Mouse (Mus musculus) gastrocnemius, postnatal 36 days (tissue): ENCODE results near the gene Sult2b1. TPM values are rescaled to one million over a fixed set of nuclear protein-coding genes. Genes with fewer than 3 reads are reported as not detected.

Experiments
- DNase-seq, 2 experiments: peaks; one replicate each; pipeline ENCODE4 v3.0.0; 2022
- intact Hi-C: fragments of 180-260 bp; cut with DNase I; formaldehyde crosslinking; loops from one replicate; pipeline ENCODE4 v1.15.1; 2025
- total RNA-seq, 2 experiments: library from RNA; stranded (reverse); gene quantifications; 2 replicates each; pipeline ENCODE4 v1.2.3; 2021

Sult2b1 gene
- total RNA-seq, 2 experiments from 2014 or later: not detected

DNA sequence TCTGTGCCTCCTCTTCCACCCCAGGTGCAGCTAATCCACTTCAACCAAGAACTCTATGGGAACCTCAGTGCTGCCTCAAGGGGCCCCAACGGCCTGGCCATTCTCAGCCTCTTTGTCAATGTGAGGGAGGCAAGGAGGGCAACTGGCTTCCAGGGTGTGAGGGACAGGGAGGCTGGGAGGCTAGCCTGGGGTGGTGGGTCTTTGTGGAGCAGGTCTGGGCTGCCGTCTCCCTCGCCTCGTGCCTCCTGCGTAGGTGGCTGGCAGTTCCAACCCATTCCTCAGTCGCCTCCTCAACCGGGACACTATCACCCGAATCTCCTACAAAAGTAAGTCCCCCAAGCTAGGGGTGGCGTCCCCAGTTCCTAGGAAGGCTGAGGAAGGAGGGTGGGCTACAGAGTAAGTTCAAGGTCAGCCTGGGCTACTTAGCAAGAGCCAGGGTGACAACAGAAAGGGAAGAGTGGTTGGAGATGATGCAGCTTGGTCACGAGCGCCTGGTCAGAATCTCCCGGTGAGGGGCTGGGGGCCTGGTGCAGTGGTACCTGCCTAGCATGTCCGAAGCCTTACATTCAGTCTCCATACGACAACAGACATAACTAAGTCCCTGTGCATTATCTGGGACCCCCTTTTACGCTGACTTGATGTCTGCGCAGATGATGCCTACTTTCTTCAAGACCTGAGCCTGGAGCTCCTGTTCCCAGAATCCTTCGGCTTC, 81.5 kb downstream of the Sult2b1 start:
- intact Hi-C loops: no loop called here
- no peak for DNase-seq

DNA sequence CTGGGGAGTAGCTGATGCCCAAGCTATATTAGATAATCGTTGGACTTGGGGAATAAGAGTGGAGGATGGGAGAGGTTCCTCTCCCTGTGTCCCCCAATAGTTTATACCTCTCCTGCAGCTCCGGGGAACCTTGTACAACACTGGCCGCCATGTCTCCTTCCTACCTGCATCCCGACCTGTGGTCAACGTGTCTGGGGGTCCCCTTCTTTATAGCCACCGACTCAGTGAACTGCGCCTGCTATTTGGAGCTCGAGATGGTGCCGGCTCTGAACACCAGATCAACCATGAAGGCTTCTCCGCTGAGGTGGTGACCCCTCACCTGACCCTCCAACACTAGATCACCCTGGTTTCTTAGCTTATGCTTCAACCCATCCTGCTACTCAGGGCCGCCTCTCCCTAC, 82.2 kb downstream of the Sult2b1 start:
- intact Hi-C loops: no loop called here
- DNase-seq: no peak

DNA sequence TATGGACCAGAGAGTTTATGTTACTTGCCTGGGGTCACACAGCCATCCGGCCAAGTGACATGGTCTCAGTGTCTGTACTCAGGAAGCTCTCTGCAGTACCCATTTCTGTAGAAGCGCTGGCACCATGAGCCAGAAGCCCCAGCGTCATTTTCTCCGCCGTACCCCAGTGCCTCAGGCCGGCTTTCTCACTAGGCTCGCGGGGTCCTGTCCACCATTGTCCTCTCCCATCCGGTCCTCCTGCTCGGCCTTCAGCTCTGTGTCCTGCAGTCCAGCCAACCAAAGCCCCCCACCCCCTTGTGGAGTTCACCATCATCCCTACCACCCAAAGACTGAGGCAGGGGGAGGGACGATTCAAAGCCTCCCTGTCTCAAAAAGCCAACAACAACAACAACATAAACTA, 82.9 kb downstream of the Sult2b1 start:
- intact Hi-C loops: no loop called here
- DNase-seq: no peak

DNA sequence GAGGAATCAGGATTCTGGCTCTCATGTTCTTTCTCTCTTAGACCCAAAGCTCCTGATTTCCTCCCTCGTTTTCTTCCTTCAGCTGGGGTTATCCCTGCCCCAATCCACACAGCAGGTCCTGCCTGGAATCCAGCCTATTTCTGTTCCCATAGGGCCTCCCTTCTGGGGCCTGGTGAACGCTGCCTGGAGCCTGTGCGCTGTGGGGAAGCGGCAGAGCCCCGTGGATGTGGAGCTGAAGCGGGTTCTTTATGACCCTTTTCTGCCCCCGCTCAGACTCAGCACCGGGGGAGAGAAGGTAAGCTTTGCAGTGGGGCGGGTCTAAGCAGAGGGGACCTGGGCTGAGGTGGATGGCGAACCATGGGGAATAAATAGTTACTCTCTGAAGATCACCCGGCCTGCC, 83.4 kb downstream of the Sult2b1 start:
- intact Hi-C loops: no loop called here
- DNase-seq: no peak

DNA sequence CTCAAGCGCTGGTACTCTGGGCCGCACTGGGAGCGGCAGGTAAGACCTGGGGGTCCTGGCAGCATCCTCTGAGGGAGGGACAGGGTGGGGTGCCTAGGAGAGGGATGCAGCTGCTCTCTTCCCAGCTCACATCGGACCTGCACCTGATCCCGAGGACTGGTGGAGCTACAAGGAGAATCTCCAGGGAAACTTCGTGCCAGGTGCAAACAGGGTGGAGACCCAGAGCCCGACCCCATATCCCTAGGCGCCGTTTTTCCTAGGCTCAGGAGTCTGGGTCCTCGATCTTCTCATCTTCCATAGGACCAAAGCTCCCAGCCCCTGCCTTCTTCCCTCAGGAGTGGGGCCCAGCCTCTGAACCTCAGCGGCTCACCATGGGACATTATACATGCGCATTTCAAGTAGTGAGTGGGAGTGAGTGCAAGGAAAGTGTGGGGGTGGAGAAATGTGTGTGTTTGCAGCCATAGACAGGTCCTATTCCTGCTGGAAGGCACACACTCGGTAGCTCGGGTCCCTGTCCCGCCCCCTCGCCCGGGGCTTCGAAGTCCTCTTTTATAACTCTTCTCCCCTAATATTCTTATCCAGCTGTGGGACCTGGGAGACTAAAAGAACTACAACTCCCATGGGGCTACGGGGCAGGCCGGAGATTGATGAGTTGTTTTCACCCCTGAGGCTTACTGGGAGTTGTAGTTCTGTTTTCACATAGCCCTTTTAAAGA, 84.0 kb downstream of the Sult2b1 start:
- DNase-seq: peak; percentile 62 to 65
- intact Hi-C loops: no loop called here

DNA sequence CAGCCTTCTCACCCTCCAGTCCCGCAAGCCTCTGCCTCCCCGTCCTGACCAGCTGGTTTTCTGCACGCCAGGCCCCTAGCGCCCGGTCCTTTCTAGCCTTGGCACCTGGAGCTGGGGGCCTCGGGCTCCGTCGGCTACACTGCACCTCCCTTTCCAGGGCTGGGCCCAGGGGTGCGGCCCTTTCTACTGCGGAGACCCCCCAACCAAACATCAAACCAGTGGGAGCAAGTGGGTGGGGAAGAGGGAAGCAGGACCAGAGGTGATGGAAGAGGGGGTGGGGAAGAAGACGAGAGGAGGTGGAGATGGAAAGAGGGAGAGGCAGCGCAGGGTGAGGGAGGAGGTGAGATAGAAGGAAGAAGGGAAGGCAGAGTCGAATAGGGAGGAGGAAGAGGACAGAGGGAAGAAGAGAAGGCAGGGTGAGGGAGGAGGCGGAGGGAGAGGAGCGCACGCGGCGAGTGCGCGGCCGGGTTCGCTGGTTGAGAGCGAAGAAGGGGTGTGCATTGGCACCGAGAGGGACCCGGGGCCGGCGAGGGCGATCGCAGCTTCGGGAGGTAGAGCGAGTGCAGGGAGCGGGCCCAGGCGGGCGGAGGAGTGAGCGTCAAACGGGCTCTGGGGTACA, 84.8 kb downstream of the Sult2b1 start, which contains the start of gene Car11:
Gene Car11, plus strand, starts transcription at position 321 of the 619 bp plus-strand sequence.
- no peak for DNase-seq

DNA sequence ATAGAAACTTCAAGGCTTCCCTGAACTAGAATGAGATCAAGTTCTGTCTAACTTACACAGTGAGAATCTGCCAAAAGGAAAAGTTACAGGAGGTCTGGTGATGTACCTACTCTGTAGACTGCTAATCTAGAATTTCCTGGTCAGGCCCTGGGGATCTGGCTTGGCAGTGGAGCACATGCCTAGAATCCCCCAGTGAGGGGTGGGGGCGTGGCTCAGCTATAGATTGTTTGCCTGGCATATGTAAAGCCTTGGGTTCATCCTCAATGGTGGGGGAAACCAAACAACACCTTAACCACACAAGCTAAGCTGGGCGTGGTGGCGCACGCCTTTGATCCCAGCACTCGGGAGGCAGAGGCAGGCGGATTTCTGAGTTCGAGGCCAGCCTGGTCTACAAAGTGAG, 86.6 kb downstream of the Sult2b1 start:
- intact Hi-C loops: no loop called here
- DNase-seq: no peak

More for the DNA sequence above, 84.8 kb downstream of the Sult2b1 start, which contains the start of gene Car11:
- intact Hi-C loops: no loop called here

DNA sequence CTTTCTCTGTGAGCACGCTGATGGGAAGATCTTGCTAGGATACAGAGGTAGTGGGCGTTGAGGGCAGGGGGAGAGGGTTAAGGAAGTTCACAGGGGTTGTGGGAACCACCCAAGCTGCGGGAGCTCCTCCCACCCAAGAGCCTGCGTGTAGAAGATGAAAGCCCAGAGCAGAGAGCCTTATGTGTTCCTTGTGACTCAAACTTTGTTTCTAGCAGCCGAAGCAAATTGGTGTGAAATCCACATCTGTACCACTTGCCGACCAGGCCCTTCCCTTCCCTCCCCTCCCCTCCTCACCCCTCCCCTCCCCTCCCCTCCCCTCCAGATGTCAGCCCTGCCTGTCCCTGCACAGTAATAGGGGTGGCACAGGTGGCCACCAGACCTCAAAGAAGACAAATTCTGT, 89.4 kb downstream of the Sult2b1 start:
- DNase-seq: no peak
- intact Hi-C loops: no loop called here

DNA sequence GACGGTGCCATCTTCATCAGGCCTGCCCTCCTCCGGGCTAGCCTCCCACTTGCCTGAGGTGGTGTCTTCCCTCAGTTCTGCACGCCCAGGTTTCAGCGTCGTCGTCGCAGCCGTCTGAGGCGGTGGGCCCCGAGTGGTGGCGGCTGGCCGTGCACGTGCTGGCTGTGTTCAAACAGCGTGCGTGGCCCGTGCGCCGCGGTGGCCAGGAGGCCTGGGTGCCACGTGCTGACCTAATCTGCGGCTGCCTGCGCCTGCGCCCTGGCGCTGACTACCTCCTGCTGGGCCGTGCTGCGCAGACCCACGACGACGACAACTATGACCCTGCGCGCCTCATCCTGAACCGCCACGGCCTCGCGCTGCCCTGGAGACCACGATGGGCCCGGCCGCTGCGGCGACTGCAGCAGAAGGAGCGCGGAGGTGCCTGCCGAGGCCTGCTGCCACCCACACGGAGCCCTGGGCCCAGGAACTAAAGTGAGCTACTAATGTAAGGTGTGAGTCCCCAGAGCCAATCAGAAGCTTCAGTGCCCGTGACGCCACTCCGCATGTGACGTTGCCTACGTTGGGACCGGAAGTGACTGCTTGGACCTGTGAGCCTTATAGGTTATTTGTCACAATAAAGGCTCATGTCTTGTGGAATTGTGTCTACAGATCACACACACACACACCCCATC, 90.4 kb downstream of the Sult2b1 start, which contains the start of gene Sec1:
Gene Sec1, minus strand, starts transcription at position 482 of the 671 bp plus-strand sequence.
- intact Hi-C loops: loop anchor here (5.0 kb wide), 1 partner anchor 37 kb away; no protein-coding TSS in a partner anchor
- no peak for DNase-seq

DNA sequence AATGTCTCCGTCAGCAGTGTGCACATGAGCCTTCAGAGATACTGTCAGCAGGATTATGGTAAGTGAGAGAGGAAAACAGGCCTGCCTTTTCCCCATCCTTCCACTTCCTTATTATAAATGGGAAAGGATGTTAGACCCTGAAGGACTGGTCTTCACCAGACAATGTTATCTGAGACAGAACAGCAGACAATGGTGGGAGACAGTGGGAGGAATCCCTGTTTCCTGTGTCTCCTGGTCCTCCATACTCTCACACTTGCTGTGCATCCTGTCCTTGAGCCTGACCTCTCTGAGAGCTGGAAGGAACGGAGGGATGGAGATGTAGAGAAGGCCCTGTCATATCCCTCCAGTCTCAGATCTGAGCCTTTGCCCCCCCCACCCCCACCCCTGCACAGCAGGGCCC, 92.1 kb downstream of the Sult2b1 start:
- intact Hi-C loops: loop anchor here (5.0 kb wide), 1 partner anchor 35 kb away; no protein-coding TSS in a partner anchor
- no peak for DNase-seq

DNA sequence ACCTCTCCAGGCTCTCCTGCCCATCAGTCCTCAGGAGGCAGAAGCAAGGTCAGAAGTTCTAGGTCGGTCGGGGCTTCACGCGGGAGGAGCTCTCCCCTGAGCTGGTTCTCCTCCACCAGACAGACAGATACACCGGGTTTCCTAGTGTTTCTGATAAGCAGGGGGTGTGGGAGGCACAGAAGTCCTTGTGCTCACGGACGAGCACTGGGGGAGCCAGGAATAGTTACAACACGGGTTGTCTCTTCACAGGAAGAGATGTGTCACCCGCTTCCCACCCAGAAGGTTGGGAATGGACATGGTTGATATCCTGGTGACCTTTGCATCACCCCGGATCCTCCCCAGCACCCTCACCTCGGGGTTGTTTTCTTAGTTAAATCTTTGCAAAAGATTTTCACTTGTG, 94.7 kb downstream of the Sult2b1 start:
- intact Hi-C loops: loop anchor here (5.0 kb wide), 1 partner anchor 32 kb away; no protein-coding TSS in a partner anchor

DNA sequence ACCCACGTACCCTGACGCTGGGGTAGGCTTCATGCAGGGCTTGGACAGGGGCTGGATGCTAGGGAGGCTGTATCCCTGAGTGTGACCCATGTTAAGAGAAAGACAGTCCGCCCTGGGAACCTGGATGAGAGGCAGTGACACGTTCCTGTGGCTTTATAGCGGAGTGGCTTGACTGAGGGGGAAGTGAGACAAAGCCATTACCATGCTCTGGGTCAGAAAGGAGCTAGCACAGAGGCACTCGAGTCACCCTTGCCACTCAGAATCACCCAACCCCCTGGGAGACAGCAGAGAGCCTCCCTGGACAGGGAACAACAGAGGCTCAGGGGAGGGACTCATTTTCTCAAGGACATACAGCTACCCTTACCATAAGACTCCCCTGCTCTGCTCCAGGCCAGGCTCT, 95.4 kb downstream of the Sult2b1 start:
- DNase-seq: no peak
- intact Hi-C loops: no loop called here

More for the DNA sequence above, 94.7 kb downstream of the Sult2b1 start:
- DNase-seq: no peak

DNA sequence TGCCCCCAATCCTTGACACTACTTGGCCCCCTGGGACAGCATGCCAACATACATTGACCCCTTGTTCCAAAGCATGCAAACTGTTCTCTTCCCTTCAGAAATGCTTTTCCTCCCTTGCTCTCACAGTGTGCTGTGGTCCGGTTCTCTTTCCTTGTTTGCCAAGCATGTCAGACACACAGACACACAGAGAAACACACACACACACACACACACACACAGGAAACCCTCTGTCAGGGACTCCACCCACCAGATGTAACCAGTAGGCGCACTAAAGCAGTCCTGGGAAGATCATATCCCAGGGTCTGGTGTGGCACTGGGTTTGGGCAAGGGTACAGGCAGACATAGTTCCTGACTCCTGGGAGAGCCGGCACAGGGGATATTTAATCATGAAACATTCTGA, 97.6 kb downstream of the Sult2b1 start:
- peak in 1 of 2 experiments; percentile 1 for DNase-seq
- intact Hi-C loops: no loop called here

DNA sequence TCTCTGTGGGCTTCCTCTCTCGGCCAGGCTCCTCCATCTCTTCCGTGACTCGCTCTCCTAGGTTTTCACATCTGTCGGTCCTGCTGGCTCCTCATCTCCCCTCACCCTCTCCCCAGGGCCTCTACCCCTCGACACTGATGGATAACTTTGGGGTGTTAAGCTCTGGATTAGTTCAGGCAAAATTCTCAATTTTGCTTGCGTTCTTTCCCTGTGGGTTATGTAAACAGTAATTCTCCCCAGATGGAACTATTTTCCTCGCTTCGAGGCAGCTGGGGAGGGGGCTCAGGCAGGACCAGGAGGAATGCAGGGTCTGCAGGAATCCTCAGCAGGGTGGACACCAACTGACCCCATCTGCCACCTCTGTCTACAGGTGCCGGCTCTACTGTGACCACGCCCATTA, 98.7 kb downstream of the Sult2b1 start:
- intact Hi-C loops: no loop called here
- no peak for DNase-seq

DNA sequence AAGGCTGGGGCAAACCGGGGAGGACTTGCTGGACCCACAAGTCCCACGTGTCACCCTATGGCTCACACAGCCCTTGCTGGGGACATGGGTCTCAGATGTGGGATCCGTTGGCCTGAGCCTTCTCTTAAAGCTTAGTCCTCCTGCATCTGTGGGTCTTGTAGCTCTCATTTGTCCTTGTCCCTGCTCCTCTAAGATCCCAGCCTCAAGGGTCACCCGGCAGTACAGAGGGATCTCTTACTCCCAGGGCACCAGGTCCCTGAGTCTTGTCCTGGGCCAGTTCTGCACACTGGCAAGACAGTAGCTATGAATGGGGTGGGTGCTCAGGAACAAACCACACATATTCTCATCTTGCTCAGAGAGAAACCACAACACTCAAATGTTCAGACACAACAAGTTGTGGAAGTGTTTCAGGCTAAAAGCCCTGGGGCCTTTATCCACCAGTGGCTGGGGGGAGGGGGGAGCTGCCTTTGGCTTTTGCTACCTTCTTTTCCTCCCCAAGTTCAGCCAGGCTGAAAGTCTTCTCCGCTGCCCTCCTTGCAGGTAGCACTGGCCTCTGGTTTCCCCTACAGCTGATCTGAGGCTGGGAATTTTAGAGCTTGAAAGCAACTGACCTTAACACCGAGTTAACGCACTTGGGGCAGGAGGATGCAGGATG, 100.9 kb downstream of the Sult2b1 start, which contains the start of gene Ntn5:
Gene Ntn5, plus strand, starts transcription at position 627 of the 655 bp plus-strand sequence.
- intact Hi-C loops: loop anchor here (2.0 kb wide), 1 partner anchor 37 kb away; no protein-coding TSS in a partner anchor
- DNase-seq: no peak

DNA sequence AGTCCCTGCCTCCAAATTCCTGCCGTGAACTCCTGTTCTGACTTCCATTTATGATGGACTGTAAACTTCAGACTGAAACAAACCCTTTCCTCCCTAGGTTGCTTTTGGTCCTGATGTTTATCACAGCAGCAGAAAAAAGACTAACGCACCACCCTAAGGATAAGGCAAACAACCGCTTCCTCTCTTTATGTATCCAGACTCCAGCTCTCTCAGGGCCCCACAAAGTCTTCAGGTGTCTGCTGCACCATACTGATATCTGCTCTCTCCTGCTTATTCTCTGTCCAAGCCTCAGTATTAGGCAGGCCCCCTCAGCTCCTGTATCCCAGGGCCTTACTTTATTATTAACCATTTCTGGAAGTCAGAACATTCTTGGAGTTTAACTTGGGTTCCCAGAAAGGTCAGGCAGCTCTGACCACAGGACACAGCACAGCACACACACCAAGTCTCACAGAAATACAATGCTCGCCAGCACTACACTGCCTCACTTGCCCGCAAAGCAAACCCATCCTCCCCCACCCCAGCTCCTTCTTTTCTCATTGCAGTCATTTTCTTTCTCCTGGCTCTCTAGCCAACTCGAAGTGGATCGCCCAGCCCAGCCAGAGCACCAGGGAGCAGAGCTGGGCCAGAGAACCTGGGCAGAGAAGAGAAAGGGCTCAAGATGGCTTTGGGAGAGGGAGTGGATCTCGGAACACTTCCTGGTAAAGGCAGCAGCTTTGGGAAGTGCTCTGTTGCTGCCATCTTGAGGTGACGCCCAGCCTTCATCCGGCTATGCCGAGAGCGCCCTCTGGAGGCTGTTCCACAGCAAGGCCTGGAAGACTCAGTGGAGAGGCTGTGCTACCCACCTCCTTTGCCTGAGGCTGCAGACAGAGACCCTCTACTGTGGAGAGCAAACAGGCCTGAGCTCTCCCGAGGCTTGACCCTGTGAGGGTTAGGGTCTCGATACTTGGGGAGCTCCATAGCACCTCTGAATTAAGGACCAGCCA, 102.0 kb downstream of the Sult2b1 start:
- intact Hi-C loops: loop anchor here (2.0 kb wide), 1 partner anchor 36 kb away; no protein-coding TSS in a partner anchor
- DNase-seq: peak; percentile 81

DNA sequence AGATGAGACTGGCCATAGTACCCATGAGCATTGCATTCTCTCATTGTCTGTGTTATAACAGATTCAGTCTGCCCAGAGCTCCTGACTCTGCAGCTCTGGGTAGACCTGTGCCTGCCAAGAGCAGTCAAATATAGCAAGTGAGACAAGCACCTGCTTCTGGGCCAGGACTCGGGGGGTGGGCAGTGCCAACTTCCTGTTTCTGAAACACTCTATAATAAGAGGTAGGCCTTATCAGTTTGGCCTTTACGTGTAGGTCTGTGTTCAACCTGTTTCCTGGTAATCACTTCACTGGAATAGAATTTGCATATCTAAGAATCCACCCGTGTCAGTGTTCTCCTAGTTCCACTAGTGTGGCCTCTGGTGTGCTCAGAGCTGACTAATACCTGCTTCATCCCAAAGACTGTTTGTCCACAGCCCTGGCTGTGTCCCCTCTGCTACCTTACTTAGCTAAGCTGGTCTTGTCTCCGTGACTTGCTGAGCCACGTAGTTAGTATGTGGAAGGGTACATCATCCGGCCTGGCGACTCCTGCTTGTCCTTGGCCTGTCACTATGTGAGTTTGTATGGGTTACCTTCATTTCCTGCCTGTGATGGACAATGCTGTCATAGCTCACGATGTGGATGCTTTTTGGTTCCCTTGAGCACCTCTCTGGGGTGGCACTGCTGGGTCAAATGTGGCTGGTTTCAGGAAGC, 103.3 kb downstream of the Sult2b1 start:
- no peak for DNase-seq
- intact Hi-C loops: no loop called here
